In genomic region chr12:113138901-113139864, GRCm38 (mm10) we compare ENCODE assay signal across 9 mouse cellular contexts. TPM values are rescaled to one million over a fixed set of nuclear protein-coding genes. Genes with fewer than 3 reads are reported as not detected.
DNase-seq lines count a peak whose midpoint lies in the region; ATAC-seq lines count a peak whose summit lies in the region.
"Had no signal": no experiment of that assay in that cellular context is flagged by ENCODE, and none has a peak within 500 bp of the region (broad histone marks: within the 10 kb centered on the region; RNA-seq: fewer than 3 reads in every experiment).

No protein-coding gene starts in this region.

- H3K4me1 ChIP-seq in liver, embryonic 11.5 days (replicated peaks; ENCODE audit: control insufficient read depth, insufficient read depth, low read length): peaks cover 21% of the 10 kb centered on the region
- H3K4me1 ChIP-seq in heart, embryonic 12.5 days (replicated peaks): peaks cover 76% of the 10 kb centered on the region
- peaks cover 40% of the 10 kb centered on the region for H3K4me1 ChIP-seq in midbrain, embryonic 11.5 days (ENCODE audit: control insufficient read depth, insufficient read depth, low read length)

- no peak for ATAC-seq in liver, embryonic 11.5 days (replicated peaks; ENCODE audit: low FRiP score)
- ATAC-seq in heart, embryonic 12.5 days (ENCODE audit: insufficient number of reproducible peaks, low FRiP score): no peak
- peak; percentile 4 for ATAC-seq in midbrain, embryonic 11.5 days (ENCODE audit: low FRiP score)
- no peak for ATAC-seq in CD4-positive, CD25-positive, alpha-beta regulatory T cell, adult 4 months

- WGBS in liver, embryonic 11.5 days: 57% methylated on average over 11 of the region's 11 CpGs
- WGBS in heart, embryonic 12.5 days: 34% methylated on average over 11 of the region's 11 CpGs
- WGBS in midbrain, embryonic 11.5 days: 38% methylated on average over 11 of the region's 11 CpGs

- H3K36me3 ChIP-seq in liver, embryonic 11.5 days (ENCODE audit: control insufficient read depth, insufficient read depth, low read length): peaks cover 33% of the 10 kb centered on the region
- peaks cover 46% of the 10 kb centered on the region for H3K36me3 ChIP-seq in heart, embryonic 12.5 days
- peaks cover 25% of the 10 kb centered on the region for H3K36me3 ChIP-seq in midbrain, embryonic 11.5 days (ENCODE audit: control insufficient read depth, insufficient read depth, low read length)

- H3K27ac ChIP-seq in liver, embryonic 11.5 days (ENCODE audit: low read depth, low read length): no peak overlapping the region
- H3K27ac ChIP-seq in heart, embryonic 12.5 days (ENCODE audit: poor library complexity, severe bottlenecking): peak overlapping the region; percentile 97
- peak overlapping the region; percentile 90 for H3K27ac ChIP-seq in midbrain, embryonic 11.5 days (ENCODE audit: low read depth, low read length)
- H3K27ac ChIP-seq: macrophage had no signal

- peak overlapping the region; percentile 65 for H3K4me3 ChIP-seq in liver, embryonic 11.5 days (ENCODE audit: low read depth, low read length)
- peak overlapping the region; percentile 80 for H3K4me3 ChIP-seq in heart, embryonic 12.5 days
- H3K4me3 ChIP-seq in midbrain, embryonic 11.5 days (ENCODE audit: low read depth, low read length): peak overlapping the region; percentile 67

- peak overlapping the region; percentile 94 for H3K4me2 ChIP-seq in liver, embryonic 11.5 days
- H3K4me2 ChIP-seq in heart, embryonic 12.5 days: peak overlapping the region; percentile 83
- H3K4me2 ChIP-seq in midbrain, embryonic 11.5 days: peak overlapping the region; percentile 61

- 0 out of 2 replicates have a peak overlapping the region, but pooled peaks have one; percentile 34 for H3K9ac ChIP-seq in liver, embryonic 11.5 days (ENCODE audit: low read depth, low read length)
- peak overlapping the region; percentile 52 for H3K9ac ChIP-seq in heart, embryonic 12.5 days
- H3K9ac ChIP-seq in midbrain, embryonic 11.5 days (ENCODE audit: low read length): peak overlapping the region; percentile 80

- DNase-seq in liver, embryonic 11.5 days (ENCODE audit: low spot score): no peak
- no peak for DNase-seq in liver
- peak; percentile 73 for DNase-seq in kidney, postnatal 10 days
- DNase-seq in midbrain, embryonic 11.5 days (ENCODE audit: low spot score, missing footprints): peak; percentile 94
- no peak for DNase-seq in left cerebral cortex, adult 9 months (ENCODE audit: low spot score in 2 of 2)
- no peak for DNase-seq in spleen, postnatal 36 days (ENCODE audit: low spot score in 2 of 2)

- no peaks in the 10 kb centered on the region for H3K9me3 ChIP-seq in liver, embryonic 11.5 days (ENCODE audit: control insufficient read depth, low read length)
- no peaks in the 10 kb centered on the region for H3K9me3 ChIP-seq in heart, embryonic 12.5 days (replicated peaks)
- no peaks in the 10 kb centered on the region for H3K9me3 ChIP-seq in midbrain, embryonic 11.5 days (ENCODE audit: control insufficient read depth, low read length)

- peaks cover 28% of the 10 kb centered on the region for H3K27me3 ChIP-seq in liver, embryonic 11.5 days (replicated peaks; ENCODE audit: control insufficient read depth, insufficient read depth, low read length)
- H3K27me3 ChIP-seq in heart, embryonic 12.5 days (replicated peaks): no peaks in the 10 kb centered on the region
- no peaks in the 10 kb centered on the region for H3K27me3 ChIP-seq in midbrain, embryonic 11.5 days (ENCODE audit: control insufficient read depth, insufficient read depth, low read length)

RNA-seq across cellular contexts. Expression of gene Crip2, which starts 0.9 kb away (rescaled TPM):
- polyA plus RNA-seq in liver, embryonic 11.5 days (2014; fragmentation: Nextera tagmentation; extraction: Ambion mirVana): 80.6 and 86.9 TPM in 2 replicates
- polyA plus RNA-seq in heart, embryonic 12.5 days (2016; fragmentation: Nextera tagmentation; extraction: Ambion mirVana): 1,186 and 1,223 TPM in 2 replicates
- polyA plus RNA-seq in midbrain, embryonic 11.5 days (2014; fragmentation: Nextera tagmentation; extraction: Ambion mirVana): 226 and 247 TPM in 2 replicates
- polyA plus RNA-seq in CD4-positive, CD25-positive, alpha-beta regulatory T cell, adult 4 months (2017; shearing (Covaris generic)): 1 to 10 TPM; 5.7 to 6.9 TPM

RNA-seq across cellular contexts. Expression of gene Crip1, which starts 6.9 kb away (rescaled TPM):
- 148 and 150 TPM in 2 replicates for polyA plus RNA-seq in liver, embryonic 11.5 days (2014; fragmentation: Nextera tagmentation; extraction: Ambion mirVana)
- polyA plus RNA-seq in heart, embryonic 12.5 days (2016; fragmentation: Nextera tagmentation; extraction: Ambion mirVana): 464 and 485 TPM in 2 replicates
- polyA plus RNA-seq in midbrain, embryonic 11.5 days (2014; fragmentation: Nextera tagmentation; extraction: Ambion mirVana): 87.1 and 95.7 TPM in 2 replicates
- polyA plus RNA-seq in CD4-positive, CD25-positive, alpha-beta regulatory T cell, adult 4 months (2017; shearing (Covaris generic)): 1,000 to 10,000 TPM in 1 of 2 experiments, 100 to 1,000 TPM in 1; 784 to 1,045 TPM

RNA-seq across cellular contexts. Expression of gene Tedc1, which starts 17.0 kb away (rescaled TPM):
- polyA plus RNA-seq in liver, embryonic 11.5 days (2014; fragmentation: Nextera tagmentation; extraction: Ambion mirVana): 23.5 and 24.2 TPM in 2 replicates
- polyA plus RNA-seq in heart, embryonic 12.5 days (2016; fragmentation: Nextera tagmentation; extraction: Ambion mirVana): 24.5 and 26.9 TPM in 2 replicates
- 25.6 and 31.5 TPM in 2 replicates for polyA plus RNA-seq in midbrain, embryonic 11.5 days (2014; fragmentation: Nextera tagmentation; extraction: Ambion mirVana)
- polyA plus RNA-seq in CD4-positive, CD25-positive, alpha-beta regulatory T cell, adult 4 months (2017; shearing (Covaris generic)): 1 to 10 TPM; 1.5 to 3.3 TPM

RNA-seq across cellular contexts. Expression of gene Mta1, which starts 41.1 kb away (rescaled TPM):
- 17.7 and 19.2 TPM in 2 replicates for polyA plus RNA-seq in liver, embryonic 11.5 days (2014; fragmentation: Nextera tagmentation; extraction: Ambion mirVana)
- 11.3 and 11.4 TPM in 2 replicates for polyA plus RNA-seq in heart, embryonic 12.5 days (2016; fragmentation: Nextera tagmentation; extraction: Ambion mirVana)
- 19.2 and 21.4 TPM in 2 replicates for polyA plus RNA-seq in midbrain, embryonic 11.5 days (2014; fragmentation: Nextera tagmentation; extraction: Ambion mirVana)
- 10 to 100 TPM in 1 of 2 experiments, 1 to 10 TPM in 1; 9.6 to 15.1 TPM for polyA plus RNA-seq in CD4-positive, CD25-positive, alpha-beta regulatory T cell, adult 4 months (2017; shearing (Covaris generic))

RNA-seq across cellular contexts. Expression of gene Tmem121, which starts 46.5 kb away (rescaled TPM):
- 1.1 and 2.0 TPM in 2 replicates for polyA plus RNA-seq in liver, embryonic 11.5 days (2014; fragmentation: Nextera tagmentation; extraction: Ambion mirVana)
- polyA plus RNA-seq in heart, embryonic 12.5 days (2016; fragmentation: Nextera tagmentation; extraction: Ambion mirVana): 2.0 and 2.1 TPM in 2 replicates
- polyA plus RNA-seq in midbrain, embryonic 11.5 days (2014; fragmentation: Nextera tagmentation; extraction: Ambion mirVana): 11.5 and 13.1 TPM in 2 replicates
- polyA plus RNA-seq in CD4-positive, CD25-positive, alpha-beta regulatory T cell, adult 4 months (2017; shearing (Covaris generic)): not detected
- polyA plus RNA-seq: macrophage had no signal

Comparison
In these comparisons a context has a peak if more than half of its experiments do, and no peak if none do; other contexts are left out.
1. DNase-seq: peak in kidney, postnatal 10 days (single experiment) and midbrain, embryonic 11.5 days (single experiment); none in liver, embryonic 11.5 days (single experiment), liver (single experiment), left cerebral cortex, adult 9 months (0 of 2) and spleen, postnatal 36 days (0 of 2).
2. RNA of gene Crip2, which starts 0.9 kb away (polyA plus RNA-seq): 1,186 to 1,223 TPM in heart, embryonic 12.5 days, 226 to 247 TPM in midbrain, embryonic 11.5 days and 80.6 to 86.9 TPM in liver, embryonic 11.5 days; 5.7 to 6.9 TPM in CD4-positive, CD25-positive, alpha-beta regulatory T cell, adult 4 months; every median in the first group is over 10 times any median in the second.
3. Peak in every context shown above with its lines, with median percentiles within 50 percentile points of each other: H3K4me2 ChIP-seq, H3K4me3 ChIP-seq and H3K9ac ChIP-seq.